Mouse (Mus musculus) hindbrain, postnatal 0 days (tissue): ENCODE data around the gene Adamtsl4. TPM values are rescaled to one million over a fixed set of nuclear protein-coding genes. Genes with fewer than 3 reads are reported as not detected.
A peak's percentile ranks its signal among the peaks of the same experiment; 100 is the strongest.

Experiments
- ATAC-seq: fragments of 200-750 bp; cut with Nextera tagmentation; 2 replicates; pipeline ENCODE4 v1.8.0; 2017; ENCODE audit warnings: mild to moderate bottlenecking, moderate TSS enrichment, moderate library complexity
- DNase-seq: peaks from one replicate; pipeline ENCODE4 v3.0.0-alpha.2; 2015; ENCODE audit warnings: low spot score
- H3K27ac ChIP-seq: fragments of 300-500 bp; sonication (generic); 2 replicates; pipeline ENCODE4 v1.5.1; 2014; ENCODE audit warnings: mild to moderate bottlenecking
- H3K27me3 ChIP-seq: fragments of 300-500 bp; sonication (generic); 2 replicates; pipeline ENCODE4 v1.6.1; 2014; ENCODE audit warnings: low read length, mixed read lengths; ENCODE audit not compliant: insufficient read depth
- H3K36me3 ChIP-seq: fragments of 300-500 bp; sonication (generic); 2 replicates; pipeline ENCODE4 v1.6.1; 2014; ENCODE audit warnings: low read length, mixed read lengths; ENCODE audit not compliant: insufficient read depth
- H3K4me1 ChIP-seq: fragments of 300-500 bp; sonication (generic); 2 replicates; pipeline ENCODE4 v1.6.1; 2014; ENCODE audit warnings: antibody characterized with exemption, low read length, mixed read lengths; ENCODE audit not compliant: insufficient read depth
- H3K4me2 ChIP-seq: fragments of 300-500 bp; sonication (generic); 2 replicates; pipeline ENCODE4 v1.6.1; 2014; ENCODE audit warnings: low read depth, mild to moderate bottlenecking, low read length, moderate library complexity, mixed read lengths
- H3K4me3 ChIP-seq: fragments of 300-500 bp; sonication (generic); 2 replicates; pipeline ENCODE4 v1.5.1; 2014; ENCODE audit warnings: low read length
- H3K9ac ChIP-seq: fragments of 300-500 bp; sonication (generic); replicated peaks from 2 replicates; pipeline ENCODE4 v1.6.1; 2014; ENCODE audit warnings: mild to moderate bottlenecking, low read length, moderate library complexity, mixed read lengths
- H3K9me3 ChIP-seq: fragments of 300-500 bp; sonication (generic); 2 replicates; pipeline ENCODE4 v1.6.1; 2016; ENCODE audit warnings: low read length, mixed read lengths
- CTCF ChIP-seq: IDR thresholded peaks from 2 replicates; pipeline ENCODE4 v1.5.1; 2016; ENCODE audit warnings: antibody characterized with exemption, control low read depth, low read depth
- WGBS: fragments of 180-500 bp; shearing (Covaris S2); extraction: QIAGEN DNeasy Blood & Tissue Kit; methylation state at CpG from one replicate; pipeline ENCODE4 v1.1.7; 2014; 5-methylcytosine and 5-hydroxymethylcytosine counted together
- polyA plus RNA-seq: library from polyadenylated mRNA; unstranded; fragments of >200 nt; fragmentation: Nextera tagmentation; extraction: Ambion mirVana; gene quantifications from 2 replicates; pipeline ENCODE4 v1.2.1, GENCODE M21; 2015
- total RNA-seq: library from RNA; depleted of rRNA; stranded (reverse); fragments of >200 nt; gene quantifications from 2 replicates; pipeline ENCODE4 v1.2.3, GENCODE M21; 2014

Gene Adamtsl4
- total and polyA plus RNA-seq, 2 experiments from 2014 or later = 1.6 to 2.1 TPM

GRCm38 (mm10) chr3:95701085-95701484 lies 13.4 kb upstream of the Adamtsl4 start:
- WGBS = 79% methylated on average over 2 of the region's 2 CpGs
- Histone ChIP-seq H3K9ac (no peak overlapping the region), H3K9me3 (no peaks in the 10 kb centered on the region), H3K4me3 (no peak overlapping the region), H3K4me2 (no peak overlapping the region), H3K36me3 (no peaks in the 10 kb centered on the region), H3K27me3 (no peaks in the 10 kb centered on the region), H3K4me1 (peaks cover 11% of the 10 kb centered on the region), H3K27ac (no peak overlapping the region)
- TF ChIP-seq CTCF = no peak
- DNase-seq (no peak), ATAC-seq (no peak)

- DNase-seq (peak; percentile 37), ATAC-seq (peak; percentile 14; the same call in 1 of the 2 replicates)
- Histone ChIP-seq H3K9ac (no peak overlapping the region), H3K27ac (no peak overlapping the region), H3K36me3 (no peaks in the 10 kb centered on the region), H3K27me3 (no peaks in the 10 kb centered on the region), H3K4me3 (no peak overlapping the region), H3K9me3 (no peaks in the 10 kb centered on the region), H3K4me2 (no peak overlapping the region), H3K4me1 (peaks cover 11% of the 10 kb centered on the region)
- 35% methylated on average over 6 of the region's 6 CpGs for WGBS
- no peak for TF ChIP-seq CTCF
These were observed 12.5 kb upstream of the Adamtsl4 start for GRCm38 (mm10) chr3:95700233-95700681.

- no peak for TF ChIP-seq CTCF
- no peaks in the 10 kb centered on the region for H3K27me3 ChIP-seq
- H3K27ac ChIP-seq = no peak overlapping the region
- DNase-seq (no peak), ATAC-seq (no peak)
- H3K4me2 ChIP-seq = no peak overlapping the region
- no peaks in the 10 kb centered on the region for H3K9me3 ChIP-seq
- WGBS = 93% methylated on average over 4 of the region's 4 CpGs
- no peak overlapping the region for H3K9ac ChIP-seq
- peaks cover 11% of the 10 kb centered on the region for H3K4me1 ChIP-seq
- no peak overlapping the region for H3K4me3 ChIP-seq
- no peaks in the 10 kb centered on the region for H3K36me3 ChIP-seq
These were observed 10.6 kb upstream of the Adamtsl4 start for GRCm38 (mm10) chr3:95698286-95698685.

- no peak for TF ChIP-seq CTCF
- Histone ChIP-seq H3K9me3 (no peaks in the 10 kb centered on the region), H3K4me1 (peaks cover 3% of the 10 kb centered on the region; the same call in 1 of the 2 replicates), H3K36me3 (no peaks in the 10 kb centered on the region), H3K4me2 (no peak overlapping the region), H3K27ac (no peak overlapping the region), H3K27me3 (no peaks in the 10 kb centered on the region), H3K4me3 (no peak overlapping the region), H3K9ac (no peak overlapping the region)
- 26% methylated on average over 7 of the region's 7 CpGs for WGBS
- no peak for DNase-seq
- ATAC-seq = no peak
These were observed 8.6 kb upstream of the Adamtsl4 start for GRCm38 (mm10) chr3:95696360-95696759.

DNA sequence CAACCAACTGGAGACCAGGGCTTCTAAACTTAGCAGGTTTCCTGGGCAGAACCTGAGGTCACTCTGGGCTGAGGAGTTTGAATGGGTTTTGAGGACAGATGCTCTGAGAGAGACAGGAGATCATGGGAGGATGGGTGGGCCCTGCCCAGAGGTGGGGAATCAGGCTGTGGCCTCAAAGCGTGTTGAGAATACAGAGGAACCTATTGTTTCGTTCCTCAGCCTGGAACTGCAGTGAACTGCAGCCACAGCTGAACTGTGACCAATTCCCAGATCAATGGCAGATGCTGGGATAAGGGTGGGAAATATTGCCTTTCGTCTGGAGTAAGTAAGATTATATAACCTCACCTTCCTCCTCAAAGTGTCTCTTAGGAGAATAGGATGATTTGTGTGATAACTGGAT lies 8.1 kb upstream of the Adamtsl4 start:
- Histone ChIP-seq H3K27me3 (no peaks in the 10 kb centered on the region), H3K4me1 (peaks cover 3% of the 10 kb centered on the region; the same call in 1 of the 2 replicates), H3K4me2 (no peak overlapping the region), H3K36me3 (no peaks in the 10 kb centered on the region), H3K9me3 (no peaks in the 10 kb centered on the region), H3K9ac (no peak overlapping the region), H3K4me3 (no peak overlapping the region), H3K27ac (no peak overlapping the region)
- no peak for TF ChIP-seq CTCF
- DNase-seq (no peak), ATAC-seq (no peak)
- 26% methylated on average over 3 of the region's 3 CpGs for WGBS

GRCm38 (mm10) chr3:95694808-95695703 lies 7.3 kb upstream of the Adamtsl4 start:
- no peak overlapping the region for H3K4me2 ChIP-seq
- no peak overlapping the region for H3K27ac ChIP-seq
- 83% methylated on average over 11 of the region's 11 CpGs for WGBS
- no peak overlapping the region for H3K4me3 ChIP-seq
- no peaks in the 10 kb centered on the region for H3K9me3 ChIP-seq
- no peaks in the 10 kb centered on the region for H3K36me3 ChIP-seq
- H3K9ac ChIP-seq = no peak overlapping the region
- H3K4me1 ChIP-seq = no peaks in the 10 kb centered on the region; the same call in 1 of the 2 replicates
- TF ChIP-seq CTCF = no peak
- ATAC-seq = no peak
- H3K27me3 ChIP-seq = no peaks in the 10 kb centered on the region
- DNase-seq = no peak
